Mouse (Mus musculus): ENCODE measurements around the gene Rgs12. TPM values are rescaled to one million over a fixed set of nuclear protein-coding genes. Genes with fewer than 3 reads are reported as not detected.

Rgs12 gene
- total RNA-seq, 2 experiments from 2014 or later, result 2.1 to 2.3 TPM

GRCm38 (mm10) chr5:35029303-35029702, 80.1 kb downstream of the Rgs12 start:
- no peak for DNase-seq (ENCODE audit: low spot score)

GRCm38 (mm10) chr5:35029755-35030154, 80.5 kb downstream of the Rgs12 start:
- DNase-seq (ENCODE audit: low spot score), result no peak

GRCm38 (mm10) chr5:35033068-35033467, 83.8 kb downstream of the Rgs12 start:
- DNase-seq (ENCODE audit: low spot score), result no peak

- DNase-seq (ENCODE audit: low spot score), result no peak
Measured at GRCm38 (mm10) chr5:35033619-35034018, 84.4 kb downstream of the Rgs12 start.

- no peak for DNase-seq (ENCODE audit: low spot score)
Measured at GRCm38 (mm10) chr5:35035141-35035540, 85.9 kb downstream of the Rgs12 start.

- DNase-seq (ENCODE audit: low spot score), result no peak
Measured at GRCm38 (mm10) chr5:35035795-35036194, 86.5 kb downstream of the Rgs12 start.

- no peak for DNase-seq (ENCODE audit: low spot score)
Measured at GRCm38 (mm10) chr5:35037438-35037837, 88.2 kb downstream of the Rgs12 start.

- no peak for DNase-seq (ENCODE audit: low spot score)
Measured at GRCm38 (mm10) chr5:35041268-35041829, 92.1 kb downstream of the Rgs12 start, which contains the start of gene Hgfac. Hgfac (plus strand) TSS chr5:35041509.

GRCm38 (mm10) chr5:35042431-35043109, 93.3 kb downstream of the Rgs12 start:
- no peak for DNase-seq (ENCODE audit: low spot score)

GRCm38 (mm10) chr5:35043110-35043451, 93.8 kb downstream of the Rgs12 start:
- DNase-seq (ENCODE audit: low spot score), result peak; percentile 81

GRCm38 (mm10) chr5:35050541-35050940, 101.3 kb downstream of the Rgs12 start:
- no peak for DNase-seq (ENCODE audit: low spot score)

GRCm38 (mm10) chr5:35054628-35055027, 105.4 kb downstream of the Rgs12 start:
- no peak for DNase-seq (ENCODE audit: low spot score)

GRCm38 (mm10) chr5:35055076-35055475, 105.8 kb downstream of the Rgs12 start:
- DNase-seq (ENCODE audit: low spot score), result peak; percentile 56

GRCm38 (mm10) chr5:35056604-35057432, 107.6 kb downstream of the Rgs12 start, which contains the start of gene Dok7:
Dok7 (plus strand) TSS chr5:35056766.
- peak; percentile 74 for DNase-seq (ENCODE audit: low spot score)

GRCm38 (mm10) chr5:35057582-35057981, 108.3 kb downstream of the Rgs12 start:
- DNase-seq (ENCODE audit: low spot score), result no peak

GRCm38 (mm10) chr5:35058216-35058615, 109.0 kb downstream of the Rgs12 start:
- peak; percentile 42 for DNase-seq (ENCODE audit: low spot score)

GRCm38 (mm10) chr5:35060098-35060497, 110.9 kb downstream of the Rgs12 start:
- peak; percentile 61 for DNase-seq (ENCODE audit: low spot score)

- DNase-seq (ENCODE audit: low spot score), result no peak
Measured at GRCm38 (mm10) chr5:35069841-35070240, 120.6 kb downstream of the Rgs12 start.

- DNase-seq (ENCODE audit: low spot score), result no peak
Measured at GRCm38 (mm10) chr5:35070314-35070713, 121.1 kb downstream of the Rgs12 start.

GRCm38 (mm10) chr5:35070953-35071352, 121.7 kb downstream of the Rgs12 start:
- DNase-seq (ENCODE audit: low spot score), result no peak

GRCm38 (mm10) chr5:35071855-35072254, 122.6 kb downstream of the Rgs12 start:
- DNase-seq (ENCODE audit: low spot score), result no peak

- peak; percentile 55 for DNase-seq (ENCODE audit: low spot score)
Measured at GRCm38 (mm10) chr5:35073235-35073634, 124.0 kb downstream of the Rgs12 start.

Measured in gastrocnemius, adult 18-20 months (tissue).